Mouse (Mus musculus) gastrocnemius, postnatal 10 days (tissue): Measurements from ENCODE around the gene Shank1. TPM values are rescaled to one million over a fixed set of nuclear protein-coding genes. Genes with fewer than 3 reads are reported as not detected.

Source experiments
- DNase-seq: peaks from one replicate; pipeline ENCODE4 v3.0.0; 2021; ENCODE audit warnings: mixed read lengths
- total RNA-seq, 2 experiments: library from RNA; stranded (reverse); gene quantifications; 2 replicates each; pipeline ENCODE4 v1.2.3; 2021

Shank1 gene
- total RNA-seq, 2 experiments from 2014 or later = 2.0 to 2.7 TPM

- no peak for DNase-seq
Observed at GRCm38 (mm10) chr7:44341119-44341518, 31.1 kb downstream of the Shank1 start.

GRCm38 (mm10) chr7:44341714-44342113, 31.7 kb downstream of the Shank1 start:
- DNase-seq = no peak

GRCm38 (mm10) chr7:44343459-44344015, 33.5 kb downstream of the Shank1 start:
- DNase-seq = no peak

GRCm38 (mm10) chr7:44344622-44345021, 34.6 kb downstream of the Shank1 start:
- no peak for DNase-seq

- DNase-seq = no peak
Observed at GRCm38 (mm10) chr7:44349043-44349442, 39.0 kb downstream of the Shank1 start.

- DNase-seq = peak; percentile 68
Observed at GRCm38 (mm10) chr7:44350957-44351711, 41.1 kb downstream of the Shank1 start.

GRCm38 (mm10) chr7:44351881-44352749, 42.1 kb downstream of the Shank1 start:
- no peak for DNase-seq

- DNase-seq = no peak
Observed at GRCm38 (mm10) chr7:44352750-44353600, 42.9 kb downstream of the Shank1 start.

GRCm38 (mm10) chr7:44353601-44354340, 43.7 kb downstream of the Shank1 start:
- no peak for DNase-seq

- DNase-seq = no peak
Observed at GRCm38 (mm10) chr7:44355411-44355810, 45.4 kb downstream of the Shank1 start.

GRCm38 (mm10) chr7:44356590-44357481, 46.8 kb downstream of the Shank1 start:
- DNase-seq = no peak

GRCm38 (mm10) chr7:44357531-44357930, 47.5 kb downstream of the Shank1 start:
- DNase-seq = no peak

GRCm38 (mm10) chr7:44358012-44358411, 48.0 kb downstream of the Shank1 start:
- no peak for DNase-seq

- no peak for DNase-seq
Observed at GRCm38 (mm10) chr7:44358886-44359654, 49.0 kb downstream of the Shank1 start.

GRCm38 (mm10) chr7:44359908-44360672, 50.0 kb downstream of the Shank1 start:
- peak; percentile 81 for DNase-seq

- DNase-seq = no peak
Observed at GRCm38 (mm10) chr7:44360792-44361301, 50.8 kb downstream of the Shank1 start.

- no peak for DNase-seq
Observed at GRCm38 (mm10) chr7:44372678-44373077, 62.6 kb downstream of the Shank1 start.

- DNase-seq = no peak
Observed at GRCm38 (mm10) chr7:44373460-44373859, 63.4 kb downstream of the Shank1 start.
